Mouse (Mus musculus) hindbrain, embryonic 15.5 days (tissue): Measurements from ENCODE around the gene Mrpl12. TPM values are rescaled to one million over a fixed set of nuclear protein-coding genes. Genes with fewer than 3 reads are reported as not detected.
"Not testable (repeated sequence)": the region's sequence is repeated elsewhere in the genome, so short reads cannot be mapped to it uniquely, and the experiment has no call there.

Source experiments
- ATAC-seq: fragments of 200-750 bp; cut with Nextera tagmentation; 2 replicates; pipeline ENCODE4 v1.8.0; 2017; ENCODE audit warnings: low read depth, moderate number of reproducible peaks, moderate TSS enrichment; ENCODE audit not compliant: low FRiP score
- H3K27ac ChIP-seq: fragments of 300-500 bp; sonication (generic); replicated peaks from 2 replicates; pipeline ENCODE4 v1.5.1; 2015; ENCODE audit warnings: mild to moderate bottlenecking, inconsistent platforms
- H3K27me3 ChIP-seq: fragments of 300-500 bp; sonication (generic); 2 replicates; pipeline ENCODE4 v1.6.1; 2015; ENCODE audit warnings: control low read depth, inconsistent platforms
- H3K36me3 ChIP-seq: fragments of 300-500 bp; sonication (generic); 2 replicates; pipeline ENCODE4 v1.6.1; 2015; ENCODE audit warnings: control low read depth, inconsistent platforms
- H3K4me1 ChIP-seq: fragments of 300-500 bp; sonication (generic); replicated peaks from 2 replicates; pipeline ENCODE4 v1.6.1; 2015; ENCODE audit warnings: control low read depth, inconsistent platforms
- H3K4me2 ChIP-seq: fragments of 300-500 bp; sonication (generic); 2 replicates; pipeline ENCODE4 v1.6.1; 2015; ENCODE audit warnings: moderate library complexity, mild to moderate bottlenecking, inconsistent platforms
- H3K4me3 ChIP-seq: fragments of 300-500 bp; sonication (generic); 2 replicates; pipeline ENCODE4 v1.5.1; 2015; ENCODE audit warnings: mild to moderate bottlenecking, inconsistent platforms
- H3K9ac ChIP-seq: fragments of 300-500 bp; sonication (generic); 2 replicates; pipeline ENCODE4 v1.6.1; 2015; ENCODE audit warnings: inconsistent platforms
- H3K9me3 ChIP-seq: fragments of 300-500 bp; sonication (generic); 2 replicates; pipeline ENCODE4 v1.6.1; 2016; ENCODE audit warnings: control low read depth, inconsistent platforms
- WGBS: fragments of 180-500 bp; shearing (Covaris S2); methylation state at CpG from one replicate; pipeline ENCODE4 v1.1.7; 2015; 5-methylcytosine and 5-hydroxymethylcytosine counted together
- polyA plus RNA-seq: library from polyadenylated mRNA; unstranded; fragments of >200 nt; fragmentation: Nextera tagmentation; extraction: Ambion mirVana; gene quantifications from 2 replicates; pipeline ENCODE4 v1.2.1, GENCODE M21; 2015

Mrpl12 gene
- polyA plus RNA-seq, 1 experiment from 2014 or later, result 125 TPM

GRCm38 (mm10) chr11:120514262-120514661, 29.8 kb downstream of the Mrpl12 start:
- not testable (repeated sequence) for H3K9ac ChIP-seq, H3K4me3 ChIP-seq, H3K9me3 ChIP-seq, H3K4me2 ChIP-seq, H3K27ac ChIP-seq, ATAC-seq, H3K36me3 ChIP-seq, H3K27me3 ChIP-seq, H3K4me1 ChIP-seq
- WGBS, result 93% methylated on average over 2 of the region's 2 CpGs

- peak; percentile 63; the same call in 1 of the 2 replicates for ATAC-seq
- no peak overlapping the region for H3K9ac ChIP-seq
- WGBS, result 17% methylated on average over 17 of the region's 17 CpGs
These were observed 31.2 kb downstream of the Mrpl12 start for GRCm38 (mm10) chr11:120515611-120516010.

GRCm38 (mm10) chr11:120517147-120517546, 32.7 kb downstream of the Mrpl12 start:
- H3K9ac ChIP-seq, result no peak overlapping the region
- no peak overlapping the region for H3K4me2 ChIP-seq
- H3K27me3 ChIP-seq, result no peaks in the 10 kb centered on the region
- H3K27ac ChIP-seq, result no peak overlapping the region
- no peaks in the 10 kb centered on the region for H3K36me3 ChIP-seq
- H3K4me3 ChIP-seq, result no peak overlapping the region
- no peak for ATAC-seq
- no peaks in the 10 kb centered on the region for H3K4me1 ChIP-seq
- 71% methylated on average over 4 of the region's 4 CpGs for WGBS
- no peaks in the 10 kb centered on the region for H3K9me3 ChIP-seq

More at GRCm38 (mm10) chr11:120515611-120516010, 31.2 kb downstream of the Mrpl12 start:
- H3K4me3 ChIP-seq, result no peak overlapping the region
- no peaks in the 10 kb centered on the region for H3K36me3 ChIP-seq
- H3K27me3 ChIP-seq, result no peaks in the 10 kb centered on the region
- H3K9me3 ChIP-seq, result no peaks in the 10 kb centered on the region
- H3K27ac ChIP-seq, result no peak overlapping the region
- no peak overlapping the region for H3K4me2 ChIP-seq
- no peaks in the 10 kb centered on the region; the same call in 1 of the 2 replicates for H3K4me1 ChIP-seq

GRCm38 (mm10) chr11:120518027-120518426, 33.6 kb downstream of the Mrpl12 start:
- no peak overlapping the region for H3K4me2 ChIP-seq
- WGBS, result 66% methylated on average over 6 of the region's 6 CpGs
- no peaks in the 10 kb centered on the region for H3K9me3 ChIP-seq
- no peaks in the 10 kb centered on the region for H3K36me3 ChIP-seq
- ATAC-seq, result no peak
- H3K9ac ChIP-seq, result no peak overlapping the region
- H3K27me3 ChIP-seq, result no peaks in the 10 kb centered on the region
- no peak overlapping the region for H3K27ac ChIP-seq
- H3K4me1 ChIP-seq, result no peaks in the 10 kb centered on the region
- H3K4me3 ChIP-seq, result no peak overlapping the region

GRCm38 (mm10) chr11:120518558-120518957, 34.1 kb downstream of the Mrpl12 start:
- Histone ChIP-seq H3K4me2 (no peak overlapping the region), H3K9ac (no peak overlapping the region), H3K36me3 (no peaks in the 10 kb centered on the region), H3K4me3 (no peak overlapping the region), H3K27ac (no peak overlapping the region), H3K9me3 (no peaks in the 10 kb centered on the region), H3K27me3 (no peaks in the 10 kb centered on the region), H3K4me1 (no peaks in the 10 kb centered on the region)
- 70% methylated on average over 6 of the region's 6 CpGs for WGBS
- no peak for ATAC-seq

- no peak for ATAC-seq
These were observed 35.3 kb downstream of the Mrpl12 start for GRCm38 (mm10) chr11:120519738-120520137.

GRCm38 (mm10) chr11:120520498-120520897, 36.1 kb downstream of the Mrpl12 start:
- Histone ChIP-seq H3K9ac (no peak overlapping the region), H3K4me3 (no peak overlapping the region), H3K4me1 (no peaks in the 10 kb centered on the region), H3K27ac (no peak overlapping the region), H3K36me3 (no peaks in the 10 kb centered on the region), H3K27me3 (no peaks in the 10 kb centered on the region), H3K4me2 (no peak overlapping the region), H3K9me3 (no peaks in the 10 kb centered on the region)
- WGBS, result 76% methylated on average over 9 of the region's 9 CpGs
- ATAC-seq, result no peak

More at GRCm38 (mm10) chr11:120519738-120520137, 35.3 kb downstream of the Mrpl12 start:
- Histone ChIP-seq H3K4me2 (no peak overlapping the region), H3K9me3 (no peaks in the 10 kb centered on the region), H3K27me3 (no peaks in the 10 kb centered on the region), H3K4me3 (no peak overlapping the region), H3K4me1 (no peaks in the 10 kb centered on the region), H3K9ac (no peak overlapping the region), H3K36me3 (no peaks in the 10 kb centered on the region), H3K27ac (no peak overlapping the region)
- WGBS, result 54% methylated on average over 9 of the region's 9 CpGs

GRCm38 (mm10) chr11:120520967-120521540, 36.6 kb downstream of the Mrpl12 start:
- no peaks in the 10 kb centered on the region for H3K27me3 ChIP-seq
- 73% methylated on average over 5 of the region's 5 CpGs for WGBS
- no peak overlapping the region for H3K4me2 ChIP-seq
- H3K27ac ChIP-seq, result no peak overlapping the region
- H3K36me3 ChIP-seq, result no peaks in the 10 kb centered on the region
- no peaks in the 10 kb centered on the region for H3K4me1 ChIP-seq
- ATAC-seq, result no peak
- no peaks in the 10 kb centered on the region for H3K9me3 ChIP-seq
- H3K9ac ChIP-seq, result no peak overlapping the region
- H3K4me3 ChIP-seq, result no peak overlapping the region

GRCm38 (mm10) chr11:120522581-120522980, 38.2 kb downstream of the Mrpl12 start:
- 82% methylated on average over 8 of the region's 8 CpGs for WGBS
- no peak overlapping the region for H3K9ac ChIP-seq
- ATAC-seq, result no peak

GRCm38 (mm10) chr11:120525959-120526358, 41.5 kb downstream of the Mrpl12 start:
- 72% methylated on average over 2 of the region's 2 CpGs for WGBS
- ATAC-seq, result no peak
- Histone ChIP-seq H3K27me3 (peaks cover 30% of the 10 kb centered on the region), H3K27ac (no peak overlapping the region), H3K4me2 (no peak overlapping the region), H3K36me3 (no peaks in the 10 kb centered on the region), H3K4me3 (no peak overlapping the region), H3K9ac (no peak overlapping the region), H3K4me1 (peaks cover 7% of the 10 kb centered on the region), H3K9me3 (no peaks in the 10 kb centered on the region)

More at GRCm38 (mm10) chr11:120522581-120522980, 38.2 kb downstream of the Mrpl12 start:
- H3K27me3 ChIP-seq, result no peaks in the 10 kb centered on the region
- no peak overlapping the region for H3K4me2 ChIP-seq
- no peak overlapping the region for H3K4me3 ChIP-seq
- no peak overlapping the region for H3K27ac ChIP-seq
- H3K4me1 ChIP-seq, result no peaks in the 10 kb centered on the region
- H3K9me3 ChIP-seq, result no peaks in the 10 kb centered on the region
- H3K36me3 ChIP-seq, result no peaks in the 10 kb centered on the region

- Histone ChIP-seq H3K36me3 (no peaks in the 10 kb centered on the region), H3K9ac (no peak overlapping the region), H3K4me3 (no peak overlapping the region), H3K4me2 (no peak overlapping the region), H3K27me3 (peaks cover 48% of the 10 kb centered on the region), H3K4me1 (peaks cover 12% of the 10 kb centered on the region), H3K9me3 (no peaks in the 10 kb centered on the region), H3K27ac (no peak overlapping the region)
- ATAC-seq, result no peak
- 85% methylated on average over 9 of the region's 9 CpGs for WGBS
These were observed 43.4 kb downstream of the Mrpl12 start for GRCm38 (mm10) chr11:120527690-120528354.

- WGBS, result 54% methylated on average over 4 of the region's 4 CpGs
- ATAC-seq, result no peak
- peaks cover 12% of the 10 kb centered on the region for H3K4me1 ChIP-seq
These were observed 44.5 kb downstream of the Mrpl12 start for GRCm38 (mm10) chr11:120528903-120529302.

More at GRCm38 (mm10) chr11:120528903-120529302, 44.5 kb downstream of the Mrpl12 start:
- Histone ChIP-seq H3K27me3 (peaks cover 56% of the 10 kb centered on the region), H3K9me3 (no peaks in the 10 kb centered on the region), H3K9ac (no peak overlapping the region), H3K4me2 (no peak overlapping the region), H3K4me3 (no peak overlapping the region), H3K27ac (no peak overlapping the region), H3K36me3 (no peaks in the 10 kb centered on the region)
